Mouse (Mus musculus): ENCODE data around the gene Tbc1d5. TPM values are rescaled to one million over a fixed set of nuclear protein-coding genes. Genes with fewer than 3 reads are reported as not detected.

Tbc1d5 gene
- polyA plus RNA-seq, 1 experiment from 2014 or later = 7.5 TPM

DNA sequence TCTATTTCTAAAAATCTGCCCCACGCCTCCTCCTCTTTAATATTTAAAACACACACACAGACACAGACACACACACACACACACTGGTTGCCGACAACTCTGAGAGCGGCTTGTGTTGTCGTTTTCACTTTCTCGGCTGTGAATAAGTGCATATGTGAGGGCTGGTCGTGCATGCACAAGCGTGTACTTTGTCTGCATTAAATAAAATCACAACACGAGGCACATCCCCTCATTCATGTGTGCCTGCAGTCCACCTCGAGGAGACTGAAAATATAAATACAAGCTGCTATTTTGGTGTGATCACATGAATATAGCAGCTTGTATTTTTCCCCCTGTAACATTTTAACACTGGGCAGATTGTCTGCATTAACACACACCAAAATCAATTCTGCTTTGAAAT lies 224.8 kb downstream of the Tbc1d5 start:
- 80% methylated on average over 9 of the region's 9 CpGs for WGBS
- Histone ChIP-seq H3K4me1 (ENCODE audit: control insufficient read depth, insufficient read depth, low read depth, low read length) (no peaks in the 10 kb centered on the region), H3K36me3 (ENCODE audit: control insufficient read depth, insufficient read depth, low read length) (no peaks in the 10 kb centered on the region), H3K4me3 (ENCODE audit: low read length) (no peak overlapping the region), H3K9ac (ENCODE audit: low read depth, low read length) (no peak overlapping the region), H3K27ac (ENCODE audit: low read depth, low read length) (no peak overlapping the region), H3K27me3 (replicated peaks; ENCODE audit: control insufficient read depth, insufficient read depth, low read length) (no peaks in the 10 kb centered on the region), H3K4me2 (ENCODE audit: low read length) (no peak overlapping the region), H3K9me3 (ENCODE audit: control insufficient read depth, low read length) (no peaks in the 10 kb centered on the region)
- no peak for ATAC-seq

DNA sequence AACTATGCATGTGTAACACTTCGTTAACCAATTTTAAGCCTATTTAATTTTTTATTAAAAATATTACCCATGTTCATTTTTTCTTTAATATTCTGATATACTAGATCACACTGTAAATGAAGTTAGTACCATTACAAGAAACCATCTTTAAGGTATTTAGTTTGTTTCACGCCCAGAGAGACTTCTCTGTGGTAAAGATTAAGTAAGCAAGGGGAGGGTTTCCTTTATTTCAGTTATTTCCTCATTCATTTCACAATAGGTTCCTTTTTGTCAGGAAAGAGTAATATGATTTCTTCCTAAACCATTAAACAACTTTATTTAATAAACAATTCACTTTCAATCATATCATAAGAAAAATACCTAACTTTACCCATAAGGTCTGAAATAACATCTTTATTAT lies 256.8 kb downstream of the Tbc1d5 start:
- H3K4me2 ChIP-seq (ENCODE audit: low read length) = no peak overlapping the region
- ATAC-seq = no peak
- H3K4me1 ChIP-seq (ENCODE audit: control insufficient read depth, insufficient read depth, low read depth, low read length) = no peaks in the 10 kb centered on the region
- H3K27ac ChIP-seq (ENCODE audit: low read depth, low read length) = no peak overlapping the region
- H3K36me3 ChIP-seq (ENCODE audit: control insufficient read depth, insufficient read depth, low read length) = no peaks in the 10 kb centered on the region
- no peak overlapping the region for H3K4me3 ChIP-seq (ENCODE audit: low read length)
- H3K9me3 ChIP-seq (ENCODE audit: control insufficient read depth, low read length) = no peaks in the 10 kb centered on the region
- H3K9ac ChIP-seq (ENCODE audit: low read depth, low read length) = no peak overlapping the region
- no peaks in the 10 kb centered on the region for H3K27me3 ChIP-seq (replicated peaks; ENCODE audit: control insufficient read depth, insufficient read depth, low read length)
- WGBS = 95% methylated on average over 2 of the region's 2 CpGs

DNA sequence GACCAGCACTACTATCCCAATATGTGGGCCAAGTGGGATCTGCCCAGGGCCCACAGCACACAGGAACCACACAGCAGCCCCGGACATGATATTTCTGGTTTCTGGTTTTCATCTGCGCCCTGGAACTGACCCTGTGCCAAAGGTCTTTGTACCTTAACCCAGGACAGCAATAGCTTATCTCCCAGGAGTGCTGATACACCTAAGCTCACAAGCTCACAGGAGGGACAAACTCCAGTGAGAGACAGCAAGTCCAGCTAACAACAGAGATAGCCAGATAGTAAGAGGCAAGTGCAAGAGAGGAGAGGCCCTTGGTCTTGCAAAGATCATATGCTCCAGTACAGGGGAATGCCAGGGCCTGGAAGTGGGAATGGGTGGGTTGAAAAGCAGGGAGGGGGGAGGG lies 263.9 kb downstream of the Tbc1d5 start:
- no peak overlapping the region for H3K9ac ChIP-seq (ENCODE audit: low read depth, low read length)
- 97% methylated on average over 2 of the region's 2 CpGs for WGBS

DNA sequence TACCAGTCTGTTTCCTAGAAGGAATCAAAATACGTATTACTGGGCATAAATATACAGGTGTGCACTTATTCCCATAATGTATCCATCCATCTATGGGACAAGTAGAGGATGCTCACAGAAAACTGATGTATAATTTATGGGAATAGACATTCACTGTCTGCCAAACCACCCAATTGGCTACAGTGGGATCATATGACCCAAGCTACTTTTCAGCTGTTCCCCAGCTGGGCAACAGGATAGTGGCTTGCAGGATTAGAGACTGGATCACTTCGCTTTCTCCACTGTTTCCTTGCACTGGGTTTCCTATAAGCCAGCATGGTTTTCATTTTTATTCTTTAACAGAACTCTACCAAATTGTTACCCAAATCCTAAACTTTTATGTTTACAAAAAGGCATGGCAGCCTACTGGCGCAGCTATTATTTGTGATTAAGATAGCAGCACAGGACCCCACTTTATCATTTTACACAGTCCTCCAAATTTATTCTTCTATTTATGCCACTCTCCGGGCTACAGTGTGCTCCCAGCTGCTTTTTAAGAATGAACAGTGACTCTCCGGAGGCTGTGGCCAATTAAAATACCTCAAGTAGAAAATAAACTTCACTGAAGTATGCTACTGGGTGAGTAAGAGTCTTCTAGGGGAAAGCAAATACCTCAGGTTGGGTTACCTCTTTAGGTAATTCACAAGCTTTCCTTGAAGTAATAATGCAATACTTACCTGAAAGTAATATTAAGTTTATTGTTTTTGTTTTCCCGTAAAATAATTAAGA lies 270.4 kb downstream of the Tbc1d5 start:
- H3K36me3 ChIP-seq (ENCODE audit: control insufficient read depth, insufficient read depth, low read length) = no peaks in the 10 kb centered on the region
- no peak overlapping the region for H3K27ac ChIP-seq (ENCODE audit: low read depth, low read length)
- H3K27me3 ChIP-seq (replicated peaks; ENCODE audit: control insufficient read depth, insufficient read depth, low read length) = no peaks in the 10 kb centered on the region
- WGBS = 54% methylated on average over 6 of the region's 6 CpGs
- H3K4me3 ChIP-seq (ENCODE audit: low read length) = no peak overlapping the region
- H3K4me1 ChIP-seq (ENCODE audit: control insufficient read depth, insufficient read depth, low read depth, low read length) = no peaks in the 10 kb centered on the region; the same call in 1 of the 2 replicates
- no peak overlapping the region for H3K4me2 ChIP-seq (ENCODE audit: low read length)
- ATAC-seq = 0 out of 2 replicates have a peak, but pooled peaks have one; percentile 67
- no peak overlapping the region for H3K9ac ChIP-seq (ENCODE audit: low read depth, low read length)
- H3K9me3 ChIP-seq (ENCODE audit: control insufficient read depth, low read length) = no peaks in the 10 kb centered on the region

More for the DNA sequence above, 263.9 kb downstream of the Tbc1d5 start:
- Histone ChIP-seq H3K4me2 (ENCODE audit: low read length) (no peak overlapping the region), H3K27me3 (replicated peaks; ENCODE audit: control insufficient read depth, insufficient read depth, low read length) (no peaks in the 10 kb centered on the region), H3K4me3 (ENCODE audit: low read length) (no peak overlapping the region), H3K36me3 (ENCODE audit: control insufficient read depth, insufficient read depth, low read length) (no peaks in the 10 kb centered on the region), H3K27ac (ENCODE audit: low read depth, low read length) (no peak overlapping the region), H3K4me1 (ENCODE audit: control insufficient read depth, insufficient read depth, low read depth, low read length) (no peaks in the 10 kb centered on the region), H3K9me3 (ENCODE audit: control insufficient read depth, low read length) (no peaks in the 10 kb centered on the region)
- ATAC-seq = no peak

DNA sequence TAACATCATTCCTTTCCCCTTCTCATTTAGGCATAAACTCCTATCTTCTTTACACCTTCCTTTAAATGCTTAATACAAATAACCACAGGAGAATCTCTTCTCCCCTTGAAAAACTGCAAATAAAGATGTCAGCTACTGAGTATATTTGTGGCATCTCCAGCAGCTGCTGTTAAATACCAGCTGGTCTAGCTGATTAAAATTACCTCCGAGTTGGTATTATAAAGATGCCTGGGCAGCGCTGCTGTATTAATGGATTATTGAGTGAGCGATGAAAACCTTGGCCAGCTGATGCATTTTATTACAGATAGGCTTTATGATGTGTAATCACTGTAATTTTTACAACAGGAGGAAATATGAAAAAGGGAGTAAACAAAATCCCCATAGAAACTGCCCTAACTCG lies 271.0 kb downstream of the Tbc1d5 start:
- Histone ChIP-seq H3K4me3 (ENCODE audit: low read length) (no peak overlapping the region), H3K4me1 (ENCODE audit: control insufficient read depth, insufficient read depth, low read depth, low read length) (no peaks in the 10 kb centered on the region; the same call in 1 of the 2 replicates), H3K9me3 (ENCODE audit: control insufficient read depth, low read length) (no peaks in the 10 kb centered on the region), H3K27ac (ENCODE audit: low read depth, low read length) (no peak overlapping the region), H3K9ac (ENCODE audit: low read depth, low read length) (no peak overlapping the region), H3K27me3 (replicated peaks; ENCODE audit: control insufficient read depth, insufficient read depth, low read length) (no peaks in the 10 kb centered on the region), H3K4me2 (ENCODE audit: low read length) (no peak overlapping the region), H3K36me3 (ENCODE audit: control insufficient read depth, insufficient read depth, low read length) (no peaks in the 10 kb centered on the region)
- ATAC-seq = peak; percentile 34; the same call in 1 of the 2 replicates
- 50% methylated on average over 4 of the region's 4 CpGs for WGBS

DNA sequence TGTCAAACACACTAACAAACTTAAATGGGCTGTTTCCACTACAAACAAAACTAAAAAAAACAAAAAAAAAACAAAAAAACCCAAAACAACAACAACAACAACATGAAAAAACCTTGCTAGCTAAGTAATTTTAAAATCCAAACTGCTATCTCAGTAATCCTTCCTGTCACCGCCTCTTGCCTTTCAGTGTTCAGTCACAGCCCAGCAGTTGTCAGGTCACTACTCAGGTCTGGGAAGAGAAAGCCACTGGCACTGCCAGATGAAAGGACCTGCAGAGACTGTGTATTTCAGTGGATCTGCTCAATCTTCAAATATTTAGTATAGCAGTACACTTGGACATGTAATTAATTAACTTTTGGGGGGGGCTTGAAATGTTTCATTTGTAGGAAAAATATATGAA lies 272.5 kb downstream of the Tbc1d5 start:
- no peaks in the 10 kb centered on the region for H3K27me3 ChIP-seq (replicated peaks; ENCODE audit: control insufficient read depth, insufficient read depth, low read length)
- no peaks in the 10 kb centered on the region for H3K9me3 ChIP-seq (ENCODE audit: control insufficient read depth, low read length)
- no peak overlapping the region for H3K4me3 ChIP-seq (ENCODE audit: low read length)
- ATAC-seq = no peak
- H3K9ac ChIP-seq (ENCODE audit: low read depth, low read length) = no peak overlapping the region
- H3K4me1 ChIP-seq (ENCODE audit: control insufficient read depth, insufficient read depth, low read depth, low read length) = no peaks in the 10 kb centered on the region; the same call in 1 of the 2 replicates
- WGBS = 28% methylated on average over 1 of the region's 1 CpGs
- H3K4me2 ChIP-seq (ENCODE audit: low read length) = no peak overlapping the region
- H3K36me3 ChIP-seq (ENCODE audit: control insufficient read depth, insufficient read depth, low read length) = no peaks in the 10 kb centered on the region
- no peak overlapping the region for H3K27ac ChIP-seq (ENCODE audit: low read depth, low read length)

DNA sequence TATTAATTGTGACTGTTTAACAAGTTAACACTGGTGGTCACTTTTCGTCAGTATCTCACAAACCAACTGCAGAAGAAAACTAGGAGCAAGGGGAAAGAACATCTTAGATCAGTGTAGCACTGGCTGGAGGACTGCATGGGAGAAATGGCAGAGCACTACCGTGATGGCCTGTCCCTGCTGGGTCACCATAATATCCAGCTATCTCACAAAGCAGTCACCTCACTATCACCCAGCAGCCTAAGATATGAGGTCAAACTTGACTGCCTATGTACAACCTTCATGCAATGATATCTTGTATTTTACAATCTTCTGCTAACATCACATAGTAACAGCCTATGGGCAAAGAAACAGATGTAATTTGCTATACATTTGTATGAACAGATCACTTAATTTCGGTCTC lies 274.7 kb downstream of the Tbc1d5 start:
- Histone ChIP-seq H3K4me1 (ENCODE audit: control insufficient read depth, insufficient read depth, low read depth, low read length) (no peaks in the 10 kb centered on the region; the same call in 1 of the 2 replicates), H3K4me3 (ENCODE audit: low read length) (no peak overlapping the region), H3K4me2 (ENCODE audit: low read length) (no peak overlapping the region), H3K27me3 (replicated peaks; ENCODE audit: control insufficient read depth, insufficient read depth, low read length) (no peaks in the 10 kb centered on the region), H3K9me3 (ENCODE audit: control insufficient read depth, low read length) (no peaks in the 10 kb centered on the region), H3K9ac (ENCODE audit: low read depth, low read length) (no peak overlapping the region), H3K27ac (ENCODE audit: low read depth, low read length) (no peak overlapping the region), H3K36me3 (ENCODE audit: control insufficient read depth, insufficient read depth, low read length) (no peaks in the 10 kb centered on the region)
- no peak for ATAC-seq
- WGBS = 71% methylated on average over 3 of the region's 3 CpGs

DNA sequence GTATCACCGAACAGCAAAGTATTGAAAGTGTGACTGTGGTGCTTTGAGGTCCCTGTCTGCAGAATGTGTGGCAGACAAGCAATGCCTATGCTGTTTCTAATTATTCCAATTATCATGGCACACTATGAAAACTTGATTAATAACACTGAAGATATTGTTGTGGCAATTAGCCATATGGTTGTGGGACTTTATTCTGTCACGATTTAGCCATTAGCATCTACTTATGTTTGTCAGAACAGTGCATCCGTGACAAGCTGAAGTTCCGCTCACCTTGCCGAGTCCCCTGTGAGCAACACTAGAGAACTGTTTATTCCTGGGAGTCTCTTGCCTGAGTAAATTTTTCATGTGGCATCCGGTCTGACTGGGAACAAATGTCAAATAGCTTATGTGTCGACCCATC lies 281.3 kb downstream of the Tbc1d5 start:
- no peak for ATAC-seq
- 62% methylated on average over 7 of the region's 7 CpGs for WGBS
- H3K4me2 ChIP-seq (ENCODE audit: low read length) = no peak overlapping the region

DNA sequence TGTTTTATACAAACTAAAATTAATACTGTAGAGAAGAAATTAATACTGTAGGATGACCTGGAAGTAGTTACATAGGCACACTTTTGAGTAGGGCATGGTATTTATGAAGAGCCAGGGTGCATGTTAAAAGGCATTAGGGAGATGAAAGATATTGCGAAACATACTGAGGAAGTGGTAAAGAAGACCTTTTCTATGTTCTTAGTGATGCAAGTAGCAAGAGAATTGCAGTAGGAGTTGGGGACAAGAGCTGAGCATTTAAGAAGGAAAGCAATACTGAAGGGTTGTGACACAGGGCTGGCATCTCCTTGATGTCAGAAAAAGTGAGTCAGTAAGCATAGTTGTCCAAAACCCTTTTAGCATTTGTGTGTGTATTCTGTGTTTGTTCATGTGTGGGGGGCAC lies 289.7 kb downstream of the Tbc1d5 start:
- Histone ChIP-seq H3K4me2 (ENCODE audit: low read length) (no peak overlapping the region), H3K27ac (ENCODE audit: low read depth, low read length) (no peak overlapping the region), H3K9ac (ENCODE audit: low read depth, low read length) (no peak overlapping the region), H3K4me3 (ENCODE audit: low read length) (no peak overlapping the region), H3K36me3 (ENCODE audit: control insufficient read depth, insufficient read depth, low read length) (no peaks in the 10 kb centered on the region), H3K4me1 (ENCODE audit: control insufficient read depth, insufficient read depth, low read depth, low read length) (no peaks in the 10 kb centered on the region), H3K9me3 (ENCODE audit: control insufficient read depth, low read length) (no peaks in the 10 kb centered on the region), H3K27me3 (replicated peaks; ENCODE audit: control insufficient read depth, insufficient read depth, low read length) (no peaks in the 10 kb centered on the region)
- no peak for ATAC-seq
- 94% methylated on average over 1 of the region's 1 CpGs for WGBS

More for the DNA sequence above, 281.3 kb downstream of the Tbc1d5 start:
- H3K9me3 ChIP-seq (ENCODE audit: control insufficient read depth, low read length) = no peaks in the 10 kb centered on the region
- H3K4me1 ChIP-seq (ENCODE audit: control insufficient read depth, insufficient read depth, low read depth, low read length) = no peaks in the 10 kb centered on the region
- H3K27ac ChIP-seq (ENCODE audit: low read depth, low read length) = no peak overlapping the region
- no peaks in the 10 kb centered on the region for H3K27me3 ChIP-seq (replicated peaks; ENCODE audit: control insufficient read depth, insufficient read depth, low read length)
- H3K4me3 ChIP-seq (ENCODE audit: low read length) = no peak overlapping the region
- no peak overlapping the region for H3K9ac ChIP-seq (ENCODE audit: low read depth, low read length)
- no peaks in the 10 kb centered on the region for H3K36me3 ChIP-seq (ENCODE audit: control insufficient read depth, insufficient read depth, low read length)

Data from hindbrain, embryonic 16.5 days (tissue).